Mouse (Mus musculus) hindbrain, embryonic 13.5 days (tissue): Measurements from ENCODE around the gene Naaa. TPM values are rescaled to one million over a fixed set of nuclear protein-coding genes. Genes with fewer than 3 reads are reported as not detected.
A peak's percentile ranks its signal among the peaks of the same experiment; 100 is the strongest.

ENCODE experiments used
- ATAC-seq: fragments of 200-750 bp; cut with Nextera tagmentation; 2 replicates; pipeline ENCODE4 v1.8.0; 2017; ENCODE audit warnings: moderate TSS enrichment; ENCODE audit not compliant: low FRiP score
- H3K27ac ChIP-seq: fragments of 300-500 bp; sonication (generic); 2 replicates; pipeline ENCODE4 v1.5.1; 2015; ENCODE audit warnings: inconsistent platforms, mild to moderate bottlenecking, moderate library complexity
- H3K27me3 ChIP-seq: fragments of 300-500 bp; sonication (generic); 2 replicates; pipeline ENCODE4 v1.6.1; 2015; ENCODE audit warnings: mild to moderate bottlenecking, inconsistent platforms
- H3K36me3 ChIP-seq: fragments of 300-500 bp; sonication (generic); 2 replicates; pipeline ENCODE4 v1.6.1; 2015; ENCODE audit warnings: mild to moderate bottlenecking, inconsistent platforms
- H3K4me1 ChIP-seq: fragments of 300-500 bp; sonication (generic); replicated peaks from 2 replicates; pipeline ENCODE4 v1.6.1; 2015; ENCODE audit warnings: inconsistent platforms
- H3K4me2 ChIP-seq: fragments of 300-500 bp; sonication (generic); 2 replicates; pipeline ENCODE4 v1.6.1; 2015; ENCODE audit warnings: inconsistent platforms, mild to moderate bottlenecking, moderate library complexity
- H3K4me3 ChIP-seq: fragments of 300-500 bp; sonication (generic); 2 replicates; pipeline ENCODE4 v1.5.1; 2015; ENCODE audit warnings: mild to moderate bottlenecking, inconsistent platforms
- H3K9ac ChIP-seq: fragments of 300-500 bp; sonication (generic); 2 replicates; pipeline ENCODE4 v1.6.1; 2015; ENCODE audit warnings: mild to moderate bottlenecking, inconsistent platforms
- H3K9me3 ChIP-seq: fragments of 300-500 bp; sonication (generic); 2 replicates; pipeline ENCODE4 v1.6.1; 2016; ENCODE audit warnings: inconsistent platforms
- WGBS: fragments of 180-500 bp; shearing (Covaris S2); methylation state at CpG from one replicate; pipeline ENCODE4 v1.1.7; 2015; 5-methylcytosine and 5-hydroxymethylcytosine counted together
- polyA plus RNA-seq: library from polyadenylated mRNA; unstranded; fragments of >200 nt; fragmentation: Nextera tagmentation; extraction: Ambion mirVana; gene quantifications from 2 replicates; pipeline ENCODE4 v1.2.1, GENCODE M21; 2015

Naaa gene
- polyA plus RNA-seq = 15.0 and 19.2 TPM in 2 replicates

DNA sequence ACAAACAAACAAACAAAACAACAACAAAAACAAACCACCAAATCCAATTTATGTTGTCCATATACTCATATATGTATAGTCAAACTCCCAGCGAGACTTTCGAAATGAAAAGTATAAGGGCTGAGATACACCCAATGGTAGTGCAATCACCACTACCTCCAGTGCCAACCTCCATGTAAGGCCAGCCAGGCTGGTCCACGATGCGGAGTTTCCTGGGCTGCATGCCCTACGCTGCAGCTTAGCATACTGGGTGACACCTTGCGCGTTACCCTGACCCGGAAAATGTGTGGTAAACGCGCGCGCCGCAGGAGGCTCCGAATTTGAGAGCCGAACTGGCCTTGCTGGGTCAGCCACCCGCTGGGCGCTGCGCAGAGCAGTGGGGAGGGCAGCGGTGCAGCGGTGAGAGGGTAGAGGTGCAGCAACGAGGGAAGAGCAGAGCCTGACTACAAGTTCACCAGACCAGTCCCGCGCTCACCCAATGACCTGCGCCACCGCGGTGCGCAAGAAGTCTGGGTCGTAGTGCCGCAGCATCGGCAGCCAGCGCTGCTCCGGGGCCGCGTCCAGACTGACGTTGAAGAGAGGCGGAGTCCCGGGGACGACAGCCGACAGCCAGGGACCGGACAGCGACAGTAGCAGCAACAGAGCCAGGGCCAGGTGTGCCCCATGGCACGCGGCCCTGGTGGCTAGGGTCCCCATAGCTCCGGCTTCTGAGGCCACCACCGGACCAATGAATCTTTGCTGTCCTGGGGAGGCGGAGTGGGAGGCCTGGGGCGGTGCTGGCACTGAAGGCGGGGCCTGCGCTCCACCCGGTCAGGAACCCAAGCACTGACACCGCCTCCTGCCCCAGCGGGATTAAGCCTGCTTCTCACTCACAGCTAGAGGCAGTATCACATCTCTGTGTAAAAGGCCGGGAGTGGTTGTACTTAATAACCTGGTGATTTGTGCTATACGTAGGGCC is at the start of gene Naaa:
Naaa (minus strand) TSS at position 734 of the 958 bp plus-strand sequence.
- Histone ChIP-seq H3K4me1 (peaks cover 15% of the 10 kb centered on the region), H3K27me3 (no peaks in the 10 kb centered on the region; the same call in 1 of the 2 replicates), H3K9me3 (no peaks in the 10 kb centered on the region), H3K9ac (peak within 1 kb of the TSS; percentile 74), H3K36me3 (no peaks in the 10 kb centered on the region), H3K27ac (peak within 1 kb of the TSS; percentile 56), H3K4me2 (peak within 1 kb of the TSS; percentile 90), H3K4me3 (peak within 1 kb of the TSS; percentile 57)
- peak; percentile 93 for ATAC-seq
- WGBS = 2% methylated on average over 53 of the region's 54 CpGs

DNA sequence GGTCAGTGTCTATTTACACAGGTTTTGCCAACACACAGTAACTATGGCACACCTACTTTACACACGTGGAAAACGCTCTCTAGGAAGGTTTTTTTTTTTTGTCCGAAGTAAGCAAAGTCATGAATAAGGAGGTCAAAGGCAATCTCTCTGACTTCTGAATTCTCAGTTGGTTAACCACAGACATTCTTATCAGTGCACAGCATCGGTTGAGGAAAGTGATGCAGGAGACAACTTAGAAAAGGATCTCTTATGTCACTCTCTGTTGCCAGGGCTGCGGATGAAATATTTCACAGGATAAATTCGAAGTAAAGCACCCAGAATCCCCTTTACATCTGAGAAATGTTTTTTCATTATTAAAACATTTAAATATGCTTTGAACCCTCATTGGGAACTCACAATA is 49.4 kb upstream of the Naaa start:
- Histone ChIP-seq H3K9me3 (no peaks in the 10 kb centered on the region), H3K36me3 (no peaks in the 10 kb centered on the region), H3K27me3 (no peaks in the 10 kb centered on the region), H3K4me1 (no peaks in the 10 kb centered on the region), H3K9ac (no peak overlapping the region), H3K27ac (no peak overlapping the region), H3K4me2 (no peak overlapping the region), H3K4me3 (no peak overlapping the region)
- no peak for ATAC-seq
- WGBS = 83% methylated on average over 6 of the region's 6 CpGs

DNA sequence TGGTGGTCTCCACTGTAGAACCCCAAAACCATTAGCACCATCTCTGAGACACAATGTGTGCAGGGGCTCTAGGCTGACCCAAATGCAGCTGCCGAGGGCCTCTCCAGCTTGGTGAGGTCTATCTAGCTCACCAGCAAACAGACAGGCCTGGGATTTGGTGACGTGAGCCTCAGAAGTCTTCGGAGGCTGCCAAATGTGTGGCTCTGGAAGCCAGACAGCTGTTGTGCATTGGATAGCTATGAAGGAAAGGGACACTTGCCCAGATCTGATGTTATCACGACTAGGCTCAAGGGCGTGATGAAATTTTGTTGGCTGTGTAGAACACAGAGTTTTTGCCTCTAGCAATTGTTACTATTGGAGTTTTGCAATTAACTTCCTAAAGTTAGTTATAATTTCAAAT is 45.3 kb upstream of the Naaa start:
- Histone ChIP-seq H3K27ac (no peak overlapping the region), H3K9ac (no peak overlapping the region), H3K4me2 (no peak overlapping the region), H3K27me3 (no peaks in the 10 kb centered on the region), H3K4me1 (no peaks in the 10 kb centered on the region), H3K4me3 (no peak overlapping the region), H3K36me3 (no peaks in the 10 kb centered on the region), H3K9me3 (no peaks in the 10 kb centered on the region)
- no peak for ATAC-seq
- WGBS = 89% methylated on average over 5 of the region's 5 CpGs

DNA sequence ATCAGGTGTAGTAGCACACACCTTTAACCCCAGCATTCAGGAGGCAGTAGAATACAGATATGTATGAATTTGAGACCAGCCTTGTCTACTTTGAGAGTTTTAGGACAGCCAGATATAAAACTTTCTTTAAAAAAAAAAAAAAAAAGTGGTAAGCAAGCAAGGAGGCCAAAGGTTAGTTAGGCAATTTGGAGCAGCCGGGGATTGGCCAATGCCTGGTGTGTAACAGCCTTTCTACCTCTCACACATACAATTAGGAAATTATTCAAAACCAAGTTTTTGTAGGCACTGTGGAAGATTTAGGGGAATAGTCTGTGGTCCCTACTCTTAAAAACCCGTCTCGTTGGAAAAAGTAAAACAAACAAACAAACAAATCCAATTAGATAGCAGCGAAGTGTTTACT is 44.6 kb upstream of the Naaa start:
- WGBS = 89% methylated on average over 4 of the region's 4 CpGs
- H3K4me3 ChIP-seq = no peak overlapping the region
- H3K4me1 ChIP-seq = no peaks in the 10 kb centered on the region
- no peak overlapping the region for H3K27ac ChIP-seq
- no peaks in the 10 kb centered on the region for H3K36me3 ChIP-seq
- no peak for ATAC-seq
- H3K9ac ChIP-seq = no peak overlapping the region
- H3K27me3 ChIP-seq = no peaks in the 10 kb centered on the region
- H3K4me2 ChIP-seq = no peak overlapping the region
- no peaks in the 10 kb centered on the region for H3K9me3 ChIP-seq

DNA sequence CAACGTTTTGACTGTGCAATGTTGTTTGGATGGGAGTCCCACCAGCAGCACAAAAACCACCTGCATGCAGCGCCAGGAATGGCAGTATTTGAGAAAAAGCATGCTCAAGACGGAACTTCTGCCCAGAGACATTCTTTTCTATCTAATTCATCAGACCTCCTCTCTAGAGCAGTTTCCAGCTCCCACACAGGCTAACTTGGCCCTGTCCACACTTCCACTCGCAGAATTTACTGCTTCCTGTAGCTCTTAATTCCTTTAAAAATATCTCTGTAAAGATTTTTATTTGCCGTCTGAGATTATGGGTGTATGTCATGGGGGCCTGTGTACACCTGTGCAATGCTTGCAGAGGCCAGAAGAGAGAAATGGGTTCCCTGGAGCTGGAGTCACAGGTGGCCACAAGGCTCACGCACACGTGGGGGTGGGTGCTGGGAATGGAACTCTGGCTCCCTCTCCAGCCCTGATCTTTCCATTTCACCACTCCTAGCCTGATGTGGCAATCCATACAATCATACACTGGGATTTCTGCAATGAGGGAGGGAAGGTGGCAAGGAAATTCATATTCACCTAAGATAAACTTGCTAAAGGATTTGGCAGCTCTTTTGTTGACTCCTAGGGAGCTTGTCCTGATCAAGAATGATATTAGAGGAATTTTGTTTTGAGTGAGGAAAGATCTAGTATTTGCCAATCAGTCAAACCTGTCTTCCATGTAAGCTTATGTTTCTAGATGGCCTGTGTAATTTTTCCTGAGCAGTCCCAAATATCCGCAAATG is 43.8 kb upstream of the Naaa start:
- ATAC-seq = no peak
- H3K4me3 ChIP-seq = no peak overlapping the region
- 77% methylated on average over 8 of the region's 8 CpGs for WGBS
- H3K4me2 ChIP-seq = no peak overlapping the region
- H3K36me3 ChIP-seq = no peaks in the 10 kb centered on the region
- H3K9ac ChIP-seq = no peak overlapping the region
- no peaks in the 10 kb centered on the region for H3K9me3 ChIP-seq
- no peak overlapping the region for H3K27ac ChIP-seq
- H3K27me3 ChIP-seq = no peaks in the 10 kb centered on the region
- H3K4me1 ChIP-seq = no peaks in the 10 kb centered on the region

DNA sequence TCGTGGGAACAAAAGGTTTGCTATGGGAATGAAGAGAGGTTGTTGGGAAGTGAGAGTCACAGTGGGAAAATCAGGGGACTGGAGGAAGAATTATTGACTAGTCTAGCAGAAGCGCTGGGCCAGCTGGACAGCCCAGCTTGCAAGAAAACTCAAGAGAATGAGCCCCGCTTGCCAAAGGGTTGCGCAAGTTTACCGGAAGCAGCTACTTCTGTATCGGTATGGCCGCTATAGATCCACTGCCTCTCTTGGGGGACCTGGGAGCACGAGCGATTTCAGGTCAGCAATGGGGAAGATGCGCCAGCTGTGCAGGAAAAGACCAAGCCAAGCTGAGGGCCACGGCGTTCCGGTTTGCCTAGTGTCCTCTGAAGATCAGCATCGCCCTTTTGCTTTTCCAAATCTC is 40.6 kb upstream of the Naaa start:
- H3K27me3 ChIP-seq = no peaks in the 10 kb centered on the region
- H3K9me3 ChIP-seq = no peaks in the 10 kb centered on the region
- no peak overlapping the region for H3K4me2 ChIP-seq
- H3K4me1 ChIP-seq = no peaks in the 10 kb centered on the region
- no peaks in the 10 kb centered on the region for H3K36me3 ChIP-seq
- no peak overlapping the region for H3K27ac ChIP-seq
- H3K4me3 ChIP-seq = no peak overlapping the region
- no peak overlapping the region for H3K9ac ChIP-seq
- no peak for ATAC-seq
- WGBS = 93% methylated on average over 14 of the region's 14 CpGs

DNA sequence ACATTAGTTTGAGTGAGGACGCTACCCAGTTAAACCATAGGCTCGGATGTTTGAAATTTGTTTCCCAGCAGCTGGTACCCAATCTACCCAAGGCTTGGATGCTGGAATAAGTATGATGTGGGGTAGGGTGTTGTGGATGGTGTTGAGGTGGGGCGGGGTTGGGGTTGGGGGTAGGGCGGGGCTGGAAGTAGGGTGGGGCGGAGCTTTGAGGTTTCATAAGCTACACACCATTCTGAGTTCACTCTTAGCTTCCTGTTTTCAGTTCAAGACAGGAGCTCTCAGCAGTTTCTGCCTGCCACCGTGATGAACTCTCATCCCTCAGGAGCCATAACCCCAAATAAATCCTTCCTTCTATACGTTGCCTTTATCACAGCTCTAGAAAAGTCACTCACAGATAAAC is 40.1 kb upstream of the Naaa start:
- no peak overlapping the region for H3K27ac ChIP-seq
- H3K36me3 ChIP-seq = no peaks in the 10 kb centered on the region
- H3K4me2 ChIP-seq = no peak overlapping the region
- no peak overlapping the region for H3K4me3 ChIP-seq
- WGBS = 85% methylated on average over 7 of the region's 7 CpGs
- no peak overlapping the region for H3K9ac ChIP-seq
- no peaks in the 10 kb centered on the region for H3K27me3 ChIP-seq
- no peak for ATAC-seq
- H3K4me1 ChIP-seq = no peaks in the 10 kb centered on the region
- no peaks in the 10 kb centered on the region for H3K9me3 ChIP-seq

DNA sequence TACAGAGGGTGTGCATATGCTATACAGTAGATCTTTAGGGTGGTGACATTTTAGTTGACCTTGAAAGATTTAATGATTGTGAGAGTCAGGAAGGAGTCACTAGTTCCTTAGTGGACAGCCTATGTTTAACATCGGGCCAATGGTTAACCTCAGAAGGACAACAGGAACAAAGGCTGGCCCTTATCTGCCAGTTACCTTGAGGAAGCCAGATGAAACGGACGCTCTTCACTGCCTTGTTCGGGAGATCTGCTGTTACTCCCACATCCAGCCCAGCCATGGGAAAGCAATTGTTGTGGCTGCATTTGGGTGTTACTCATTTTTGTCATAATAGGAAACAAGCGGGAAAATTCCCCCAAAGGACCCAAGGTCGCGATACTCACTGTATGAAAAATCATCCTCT is 35.8 kb upstream of the Naaa start:
- 78% methylated on average over 7 of the region's 7 CpGs for whole genome bisulfite sequencing
- Histone ChIP-seq H3K4me1 (peaks cover 10% of the 10 kb centered on the region), H3K9ac (no peak overlapping the region), H3K27me3 (no peaks in the 10 kb centered on the region), H3K27ac (no peak overlapping the region), H3K4me3 (no peak overlapping the region), H3K9me3 (no peaks in the 10 kb centered on the region), H3K4me2 (no peak overlapping the region), H3K36me3 (no peaks in the 10 kb centered on the region)
- no peak for ATAC-seq

DNA sequence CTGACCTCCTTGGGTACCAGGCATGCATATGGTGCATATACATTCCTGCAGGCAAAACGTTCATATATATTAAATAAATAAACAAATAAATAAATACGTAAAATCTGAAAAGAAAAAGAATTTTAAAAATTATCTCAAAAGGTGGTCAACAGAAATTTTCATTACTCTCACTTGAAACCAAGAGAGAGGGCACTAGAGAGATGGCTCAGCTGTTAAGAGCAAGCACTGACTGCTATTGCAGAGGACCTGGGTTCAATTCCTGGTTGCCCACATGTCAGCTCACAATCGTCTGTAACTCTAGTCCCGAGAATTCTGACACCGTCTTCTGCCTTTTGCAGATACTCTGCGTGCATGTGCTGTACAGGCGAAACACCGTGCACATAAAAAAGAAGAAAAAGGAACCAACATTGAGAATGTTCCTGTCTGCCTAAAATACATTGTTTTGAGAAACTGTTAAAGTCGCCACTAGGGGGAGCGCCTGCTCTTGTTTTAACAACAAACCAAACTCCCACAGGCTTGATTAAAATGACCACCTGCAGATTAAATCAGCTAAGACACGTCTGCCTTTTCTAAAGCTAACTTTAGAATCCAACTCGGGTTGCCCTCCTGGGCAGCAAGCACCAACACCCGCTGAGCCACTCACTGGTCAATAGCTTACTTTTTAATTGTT is 34.2 kb upstream of the Naaa start:
- Histone ChIP-seq H3K4me1 (peaks cover 16% of the 10 kb centered on the region), H3K27me3 (no peaks in the 10 kb centered on the region), H3K4me3 (no peak overlapping the region), H3K27ac (no peak overlapping the region), H3K4me2 (no peak overlapping the region), H3K9me3 (no peaks in the 10 kb centered on the region), H3K9ac (no peak overlapping the region), H3K36me3 (no peaks in the 10 kb centered on the region)
- 16% methylated on average over 13 of the region's 13 CpGs for WGBS
- no peak for ATAC-seq

DNA sequence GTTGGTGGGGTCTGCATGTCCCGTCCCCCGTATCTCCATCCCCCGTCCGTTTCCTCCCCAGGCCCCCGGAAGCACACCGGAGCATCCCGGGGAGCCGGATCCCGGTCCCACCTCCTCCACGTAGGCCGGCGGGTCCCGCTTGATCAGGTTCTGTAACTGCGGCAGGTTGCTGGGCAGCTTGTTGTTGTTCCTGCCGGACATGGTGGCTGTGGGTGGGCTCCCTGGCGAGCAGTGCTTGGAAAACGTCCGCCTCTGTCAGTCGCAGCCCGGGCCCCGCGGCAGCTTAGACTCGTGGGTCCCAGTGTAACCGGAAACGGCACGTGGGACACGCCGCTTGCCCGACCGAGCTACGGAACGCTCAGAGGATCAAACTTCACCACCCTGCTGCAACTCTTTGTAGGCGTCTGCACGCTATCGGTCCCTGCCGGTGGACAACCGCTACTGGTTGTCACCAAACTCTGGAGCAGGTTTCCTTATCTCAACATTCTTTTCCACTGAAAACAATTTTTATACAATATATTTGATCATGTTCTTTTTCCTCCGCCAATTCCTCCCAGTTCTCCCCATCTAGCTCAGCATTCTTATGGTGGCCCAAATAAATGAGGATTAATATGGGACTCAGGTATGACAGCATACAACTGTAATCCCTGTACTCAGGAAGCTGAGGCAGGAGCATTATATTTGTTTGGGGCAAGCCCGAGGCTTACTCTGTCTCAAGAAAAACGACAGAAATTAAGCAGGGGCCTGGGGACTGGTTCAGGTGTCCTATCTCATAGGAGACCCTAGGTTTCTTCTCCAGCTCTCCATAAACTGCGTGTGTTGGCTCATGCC is 31.9 kb upstream of the Naaa start, which contains the start of gene Sdad1:
Sdad1 (minus strand) TSS at position 799 of the 831 bp plus-strand sequence.
- peak; percentile 96 for ATAC-seq
- H3K9me3 ChIP-seq = no peaks in the 10 kb centered on the region
- H3K36me3 ChIP-seq = peaks cover 9% of the 10 kb centered on the region
- H3K27me3 ChIP-seq = no peaks in the 10 kb centered on the region
- peaks cover 16% of the 10 kb centered on the region for H3K4me1 ChIP-seq
- WGBS = 2% methylated on average over 41 of the region's 41 CpGs
- H3K9ac ChIP-seq = peak within 1 kb of the TSS; percentile 85
- peak within 1 kb of the TSS; percentile 71 for H3K27ac ChIP-seq
- H3K4me2 ChIP-seq = peak within 1 kb of the TSS; percentile 83
- H3K4me3 ChIP-seq = peak within 1 kb of the TSS; percentile 88

DNA sequence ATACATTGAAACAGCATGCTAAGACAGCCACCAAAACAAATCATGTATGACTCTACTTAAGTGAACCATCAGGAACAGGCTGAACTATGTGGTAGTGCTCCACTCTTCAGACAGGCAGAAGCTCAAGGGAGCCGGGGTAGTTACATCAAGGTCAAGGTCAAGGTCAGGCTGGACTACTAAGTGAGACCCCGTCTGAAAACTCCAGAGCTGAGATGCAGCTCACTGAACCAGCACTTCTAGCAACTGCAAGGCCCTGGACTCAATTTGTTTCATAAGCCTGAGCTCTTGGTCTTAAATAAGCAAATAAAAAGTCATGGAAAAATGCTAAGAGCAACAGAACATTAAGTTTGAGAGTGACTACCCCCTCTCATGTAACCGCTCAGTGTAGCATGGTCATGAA is 26.3 kb upstream of the Naaa start:
- Histone ChIP-seq H3K27ac (no peak overlapping the region), H3K4me3 (no peak overlapping the region), H3K27me3 (no peaks in the 10 kb centered on the region), H3K4me2 (no peak overlapping the region), H3K9me3 (no peaks in the 10 kb centered on the region), H3K4me1 (peaks cover 11% of the 10 kb centered on the region), H3K36me3 (peaks cover 62% of the 10 kb centered on the region), H3K9ac (no peak overlapping the region)
- WGBS = 92% methylated on average over 3 of the region's 3 CpGs
- no peak for ATAC-seq
